Mouse (Mus musculus) CH12.LX (cell line): ENCODE measurements around the gene Zfp579.

Source experiments
- BHLHE40 ChIP-seq: IDR thresholded peaks from 2 replicates; pipeline ENCODE4 v1.6.1; 2011; ENCODE audit warnings: mild to moderate bottlenecking, low read depth, low read length, improper control_type of control experiment
- CHD1 ChIP-seq: IDR thresholded peaks from 2 replicates; pipeline ENCODE4 v1.6.1; 2012; ENCODE audit warnings: low read depth, low read length, improper control_type of control experiment, inconsistent platforms
- CTCF ChIP-seq, 2 experiments: IDR thresholded peaks in 1 of 2; conservative IDR thresholded peaks in 1 of 2; 2 replicates each; pipeline ENCODE4 v1.5.1; 2011 to 2012; ENCODE audit warnings: low read depth in 2 of 2, low read length in 2 of 2, improper control_type of control experiment in 1 of 2, inconsistent platforms in 1 of 2, mild to moderate bottlenecking in 1 of 2, moderate library complexity in 1 of 2
- ELF1 ChIP-seq: IDR thresholded peaks from 2 replicates; pipeline ENCODE4 v1.6.1; 2014; ENCODE audit warnings: low read depth, mild to moderate bottlenecking, inconsistent platforms, low read length, improper control_type of control experiment
- EP300 ChIP-seq: IDR thresholded peaks from 2 replicates; pipeline ENCODE4 v1.6.1; 2011; ENCODE audit warnings: low read length, improper control_type of control experiment
- HCFC1 ChIP-seq: IDR thresholded peaks from 2 replicates; pipeline ENCODE4 v1.6.1; 2012; ENCODE audit warnings: low read depth, mild to moderate bottlenecking, inconsistent platforms, low read length, improper control_type of control experiment
- JUN ChIP-seq: IDR thresholded peaks from 2 replicates; pipeline ENCODE4 v1.6.1; 2011; ENCODE audit warnings: low read depth, mild to moderate bottlenecking, low read length, improper control_type of control experiment, moderate library complexity; ENCODE audit not compliant: insufficient read depth
- MAFK ChIP-seq: IDR thresholded peaks from 2 replicates; pipeline ENCODE4 v1.6.1; 2011; ENCODE audit warnings: low read length, improper control_type of control experiment; ENCODE audit not compliant: insufficient replicate concordance
- MAX ChIP-seq: IDR thresholded peaks from 2 replicates; pipeline ENCODE4 v1.6.1; 2011; ENCODE audit warnings: low read length, improper control_type of control experiment
- MAZ ChIP-seq: IDR thresholded peaks from 2 replicates; pipeline ENCODE4 v1.6.1; 2012; ENCODE audit warnings: low read depth, mild to moderate bottlenecking, inconsistent platforms, low read length, improper control_type of control experiment, moderate library complexity
- NRF1 ChIP-seq: IDR thresholded peaks from 2 replicates; pipeline ENCODE4 v1.6.1; 2014; ENCODE audit warnings: low read depth, mild to moderate bottlenecking, inconsistent platforms, low read length, improper control_type of control experiment, moderate library complexity
- POLR2A ChIP-seq: IDR thresholded peaks from 2 replicates; pipeline ENCODE4 v1.6.1; 2011; ENCODE audit warnings: low read depth, mild to moderate bottlenecking, improper control_type of control experiment, low read length
- UBTF ChIP-seq: IDR thresholded peaks from 2 replicates; pipeline ENCODE4 v1.6.1; 2012; ENCODE audit warnings: low read depth, mild to moderate bottlenecking, inconsistent platforms, low read length, improper control_type of control experiment, moderate library complexity
- ZKSCAN1 ChIP-seq: IDR thresholded peaks from 2 replicates; pipeline ENCODE4 v1.6.1; 2012; ENCODE audit warnings: low read depth, inconsistent platforms, low read length, improper control_type of control experiment, borderline replicate concordance

DNA sequence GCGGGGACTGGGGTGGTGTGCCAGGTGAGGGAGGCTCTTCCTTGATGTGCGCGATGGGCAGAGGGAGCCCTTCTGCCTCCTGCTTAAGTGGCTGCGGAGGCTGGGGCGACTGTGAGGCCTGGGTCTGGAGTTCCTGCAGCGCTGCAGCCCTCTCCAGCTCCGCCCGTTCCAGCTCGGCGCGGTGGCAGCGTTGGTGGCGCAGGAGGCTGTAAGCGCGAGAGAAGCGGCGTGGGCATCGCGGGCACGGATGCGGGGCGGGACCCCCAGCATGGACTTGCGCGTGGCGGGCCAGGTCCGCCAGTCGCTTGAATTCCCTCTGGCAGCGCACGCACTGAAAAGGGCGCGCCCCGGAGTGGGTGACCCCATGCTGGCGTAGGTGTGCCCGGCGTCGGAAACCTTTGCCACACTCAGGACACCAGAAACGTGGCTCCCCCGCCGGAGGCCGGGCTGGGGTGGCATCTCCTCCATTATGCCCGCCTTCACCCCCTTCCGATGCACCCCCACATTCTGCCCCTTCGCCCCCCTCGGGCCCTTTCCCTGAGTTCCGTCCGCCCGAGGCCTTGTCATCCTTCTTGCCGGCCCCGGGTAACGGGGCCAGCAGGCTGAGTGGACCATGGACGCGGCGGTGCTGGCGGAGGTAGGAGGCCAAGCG is 2.5 kb downstream of the Zfp579 start:
- TF ChIP-seq CTCF (conservative IDR thresholded peaks at IDR 0.05 in 1 of 2, IDR thresholded peaks at IDR 0.05 in 1 of 2; ENCODE audit: low read depth in 2 of 2, low read length in 2 of 2), result no peak
- no peak for TF ChIP-seq MAZ
- no peak for TF ChIP-seq BHLHE40
- TF ChIP-seq ELF1, result no peak
- no peak for TF ChIP-seq POLR2A
- TF ChIP-seq MAFK, result no peak
- no peak for TF ChIP-seq CHD1
- TF ChIP-seq EP300, result no peak
- TF ChIP-seq MAX, result no peak
- TF ChIP-seq HCFC1, result no peak
- no peak for TF ChIP-seq ZKSCAN1
- TF ChIP-seq NRF1, result no peak
- no peak for TF ChIP-seq JUN
- no peak for TF ChIP-seq UBTF
